Mouse (Mus musculus) megakaryocyte, embryonic 14.5 days (primary cell): ENCODE results near the gene Slc25a44.

ENCODE experiments used
- FLI1 ChIP-seq: IDR thresholded peaks from 2 replicates; pipeline ENCODE4 v1.6.1; 2012; ENCODE audit warnings: low read length, inconsistent platforms, mixed read lengths
- GATA1 ChIP-seq: IDR thresholded peaks from 3 replicates; pipeline ENCODE4 v1.6.1; 2012; ENCODE audit warnings: mixed read lengths, low read length, inconsistent platforms, borderline replicate concordance

GRCm38 (mm10) chr3:88422020-88422720, 2.8 kb downstream of the Slc25a44 start:
- TF ChIP-seq GATA1 (no peak), FLI1 (no peak)
